Mouse (Mus musculus): ENCODE measurements around the gene Ccdc27. TPM values are rescaled to one million over a fixed set of nuclear protein-coding genes. Genes with fewer than 3 reads are reported as not detected.
A peak's percentile ranks its signal among the peaks of the same experiment; 100 is the strongest.

The Ccdc27 gene
- polyA plus RNA-seq, 1 experiment from 2014 or later, result not detected

- no peak overlapping the region for H3K27ac ChIP-seq
- no peaks in the 10 kb centered on the region for H3K9me3 ChIP-seq (replicated peaks)
- DNase-seq (ENCODE audit: low spot score), result no peak
- H3K4me3 ChIP-seq, result no peak overlapping the region
- H3K27me3 ChIP-seq (ENCODE audit: low read depth, poor library complexity, severe bottlenecking), result no peaks in the 10 kb centered on the region
- WGBS, result 53% methylated on average over 2 of the region's 2 CpGs
- no peaks in the 10 kb centered on the region; the same call in 1 of the 2 replicates for H3K4me1 ChIP-seq
- H3K36me3 ChIP-seq, result no peaks in the 10 kb centered on the region
Observed at GRCm38 (mm10) chr4:154056661-154057060, 14.2 kb upstream of the Ccdc27 start.

GRCm38 (mm10) chr4:154056046-154056445 lies 13.6 kb upstream of the Ccdc27 start:
- no peak for DNase-seq (ENCODE audit: low spot score)

GRCm38 (mm10) chr4:154055482-154055881 lies 13.0 kb upstream of the Ccdc27 start:
- Histone ChIP-seq H3K9me3 (replicated peaks) (no peaks in the 10 kb centered on the region), H3K4me3 (no peak overlapping the region), H3K4me1 (no peaks in the 10 kb centered on the region; the same call in 1 of the 2 replicates), H3K36me3 (no peaks in the 10 kb centered on the region), H3K27ac (no peak overlapping the region), H3K27me3 (ENCODE audit: low read depth, poor library complexity, severe bottlenecking) (no peaks in the 10 kb centered on the region)
- 86% methylated on average over 7 of the region's 7 CpGs for WGBS
- DNase-seq (ENCODE audit: low spot score), result no peak

More at GRCm38 (mm10) chr4:154056046-154056445, 13.6 kb upstream of the Ccdc27 start:
- no peaks in the 10 kb centered on the region; the same call in 1 of the 2 replicates for H3K4me1 ChIP-seq
- H3K9me3 ChIP-seq (replicated peaks), result no peaks in the 10 kb centered on the region
- H3K27ac ChIP-seq, result no peak overlapping the region
- no peaks in the 10 kb centered on the region for H3K36me3 ChIP-seq
- no peak overlapping the region for H3K4me3 ChIP-seq
- WGBS, result 86% methylated on average over 2 of the region's 2 CpGs
- H3K27me3 ChIP-seq (ENCODE audit: low read depth, poor library complexity, severe bottlenecking), result no peaks in the 10 kb centered on the region

GRCm38 (mm10) chr4:154053065-154053464 lies 10.6 kb upstream of the Ccdc27 start:
- Histone ChIP-seq H3K36me3 (no peaks in the 10 kb centered on the region), H3K4me1 (no peaks in the 10 kb centered on the region; the same call in 1 of the 2 replicates), H3K27ac (no peak overlapping the region), H3K9me3 (replicated peaks) (no peaks in the 10 kb centered on the region), H3K27me3 (ENCODE audit: low read depth, poor library complexity, severe bottlenecking) (no peaks in the 10 kb centered on the region), H3K4me3 (no peak overlapping the region)
- DNase-seq (ENCODE audit: low spot score), result no peak
- WGBS, result 52% methylated on average over 4 of the region's 4 CpGs

GRCm38 (mm10) chr4:154051401-154051800 lies 8.9 kb upstream of the Ccdc27 start:
- no peaks in the 10 kb centered on the region for H3K9me3 ChIP-seq (replicated peaks)
- no peaks in the 10 kb centered on the region for H3K4me1 ChIP-seq
- H3K27me3 ChIP-seq (ENCODE audit: low read depth, poor library complexity, severe bottlenecking), result no peaks in the 10 kb centered on the region
- 89% methylated on average over 3 of the region's 3 CpGs for WGBS
- no peak overlapping the region for H3K4me3 ChIP-seq
- H3K27ac ChIP-seq, result no peak overlapping the region
- no peak for DNase-seq (ENCODE audit: low spot score)
- H3K36me3 ChIP-seq, result no peaks in the 10 kb centered on the region

- WGBS, result 63% methylated on average over 5 of the region's 5 CpGs
- no peak for DNase-seq (ENCODE audit: low spot score)
- H3K4me3 ChIP-seq, result no peak overlapping the region
- H3K27me3 ChIP-seq (ENCODE audit: low read depth, poor library complexity, severe bottlenecking), result peaks cover 8% of the 10 kb centered on the region; the same call in 1 of the 2 replicates
- no peaks in the 10 kb centered on the region for H3K9me3 ChIP-seq (replicated peaks)
- H3K27ac ChIP-seq, result no peak overlapping the region
- no peaks in the 10 kb centered on the region for H3K4me1 ChIP-seq
- no peaks in the 10 kb centered on the region for H3K36me3 ChIP-seq
Observed at GRCm38 (mm10) chr4:154045837-154046236, 3.4 kb upstream of the Ccdc27 start.

- Histone ChIP-seq H3K27me3 (ENCODE audit: low read depth, poor library complexity, severe bottlenecking) (peaks cover 26% of the 10 kb centered on the region), H3K27ac (no peak overlapping the region), H3K4me1 (peaks cover 13% of the 10 kb centered on the region; the same call in 1 of the 2 replicates), H3K9me3 (replicated peaks) (no peaks in the 10 kb centered on the region), H3K4me3 (no peak overlapping the region), H3K36me3 (no peaks in the 10 kb centered on the region)
- no peak for DNase-seq (ENCODE audit: low spot score)
- 48% methylated on average over 3 of the region's 3 CpGs for WGBS
Observed at GRCm38 (mm10) chr4:154037123-154037522, 5.4 kb downstream of the Ccdc27 start.

GRCm38 (mm10) chr4:154028646-154029045 lies 13.8 kb downstream of the Ccdc27 start:
- H3K27ac ChIP-seq, result no peak overlapping the region
- DNase-seq (ENCODE audit: low spot score), result no peak
- no peaks in the 10 kb centered on the region for H3K9me3 ChIP-seq (replicated peaks)

GRCm38 (mm10) chr4:154028066-154028465 lies 14.4 kb downstream of the Ccdc27 start:
- Histone ChIP-seq H3K36me3 (no peaks in the 10 kb centered on the region), H3K27ac (no peak overlapping the region), H3K27me3 (ENCODE audit: low read depth, poor library complexity, severe bottlenecking) (peaks cover 51% of the 10 kb centered on the region), H3K9me3 (replicated peaks) (no peaks in the 10 kb centered on the region), H3K4me1 (peaks cover 23% of the 10 kb centered on the region), H3K4me3 (no peak overlapping the region)
- no peak for DNase-seq (ENCODE audit: low spot score)
- WGBS, result 83% methylated on average over 7 of the region's 7 CpGs

More at GRCm38 (mm10) chr4:154028646-154029045, 13.8 kb downstream of the Ccdc27 start:
- no peak overlapping the region for H3K4me3 ChIP-seq
- peaks cover 46% of the 10 kb centered on the region for H3K27me3 ChIP-seq (ENCODE audit: low read depth, poor library complexity, severe bottlenecking)
- peaks cover 20% of the 10 kb centered on the region for H3K4me1 ChIP-seq
- no peaks in the 10 kb centered on the region for H3K36me3 ChIP-seq

- Histone ChIP-seq H3K27ac (no peak overlapping the region), H3K27me3 (ENCODE audit: low read depth, poor library complexity, severe bottlenecking) (peaks cover 52% of the 10 kb centered on the region)
- 30% methylated on average over 2 of the region's 2 CpGs for WGBS
Observed at GRCm38 (mm10) chr4:154026441-154026761, 16.1 kb downstream of the Ccdc27 start.

GRCm38 (mm10) chr4:154025641-154026440 lies 16.6 kb downstream of the Ccdc27 start, which contains the start of gene Smim1:
Smim1 (minus strand) TSS chr4:154026230.
- peaks cover 23% of the 10 kb centered on the region for H3K4me1 ChIP-seq
- 2% methylated on average over 33 of the region's 33 CpGs for WGBS
- DNase-seq (ENCODE audit: low spot score), result peak; percentile 62
- peak within 1 kb of the TSS; percentile 53 for H3K27ac ChIP-seq
- H3K36me3 ChIP-seq, result peaks cover 20% of the 10 kb centered on the region
- peak within 1 kb of the TSS; percentile 50 for H3K4me3 ChIP-seq
- no peaks in the 10 kb centered on the region for H3K9me3 ChIP-seq (replicated peaks)
- peaks cover 52% of the 10 kb centered on the region for H3K27me3 ChIP-seq (ENCODE audit: low read depth, poor library complexity, severe bottlenecking)

More at GRCm38 (mm10) chr4:154026441-154026761, 16.1 kb downstream of the Ccdc27 start:
- H3K9me3 ChIP-seq (replicated peaks), result no peaks in the 10 kb centered on the region
- DNase-seq (ENCODE audit: low spot score), result no peak
- H3K4me1 ChIP-seq, result peaks cover 23% of the 10 kb centered on the region
- peak overlapping the region; percentile 50 for H3K4me3 ChIP-seq
- peaks cover 14% of the 10 kb centered on the region for H3K36me3 ChIP-seq

GRCm38 (mm10) chr4:154024729-154025521 lies 17.6 kb downstream of the Ccdc27 start:
- Histone ChIP-seq H3K4me1 (peaks cover 23% of the 10 kb centered on the region), H3K27me3 (ENCODE audit: low read depth, poor library complexity, severe bottlenecking) (peaks cover 52% of the 10 kb centered on the region), H3K4me3 (peak overlapping the region; percentile 50), H3K27ac (peak overlapping the region; percentile 53; the same call in 1 of the 2 replicates), H3K36me3 (peaks cover 29% of the 10 kb centered on the region), H3K9me3 (replicated peaks) (no peaks in the 10 kb centered on the region)
- WGBS, result 40% methylated on average over 17 of the region's 17 CpGs
- no peak for DNase-seq (ENCODE audit: low spot score)
